Mouse (Mus musculus) embryonic facial prominence, embryonic 11.5 days (tissue): ENCODE results near the gene Spata5. TPM values are rescaled to one million over a fixed set of nuclear protein-coding genes. Genes with fewer than 3 reads are reported as not detected.

Experiments
- ATAC-seq: fragments of 200-750 bp; cut with Nextera tagmentation; replicated peaks from 2 replicates; pipeline ENCODE4 v1.8.0; 2017; ENCODE audit warnings: low read depth; ENCODE audit not compliant: insufficient number of reproducible peaks, low FRiP score, low TSS enrichment
- DNase-seq: peaks from one replicate; pipeline ENCODE4 v3.0.0-alpha.2; 2015; ENCODE audit warnings: low spot score
- H3K27ac ChIP-seq: fragments of 300-500 bp; sonication (generic); replicated peaks from 2 replicates; pipeline ENCODE4 v1.5.1; 2014; ENCODE audit warnings: mild to moderate bottlenecking, low read depth, low read length, control low read depth
- H3K27me3 ChIP-seq: fragments of 300-500 bp; sonication (generic); 2 replicates; pipeline ENCODE4 v1.6.1; 2014; ENCODE audit warnings: mild to moderate bottlenecking, low read length, moderate library complexity, mixed read lengths; ENCODE audit not compliant: control insufficient read depth, insufficient read depth
- H3K36me3 ChIP-seq: fragments of 300-500 bp; sonication (generic); replicated peaks from 2 replicates; pipeline ENCODE4 v1.6.1; 2014; ENCODE audit warnings: low read depth, mild to moderate bottlenecking, low read length, moderate library complexity, mixed read lengths; ENCODE audit not compliant: control insufficient read depth, insufficient read depth
- H3K4me1 ChIP-seq: fragments of 300-500 bp; sonication (generic); 2 replicates; pipeline ENCODE4 v1.6.1; 2014; ENCODE audit warnings: low read length, mixed read lengths; ENCODE audit not compliant: control insufficient read depth, insufficient read depth
- H3K4me2 ChIP-seq: fragments of 300-500 bp; sonication (generic); 2 replicates; pipeline ENCODE4 v1.6.1; 2014; ENCODE audit warnings: low read depth, mild to moderate bottlenecking, control low read depth, low read length, moderate library complexity
- H3K4me3 ChIP-seq: fragments of 300-500 bp; sonication (generic); 2 replicates; pipeline ENCODE4 v1.5.1; 2014; ENCODE audit warnings: low read depth, low read length, control low read depth
- H3K9ac ChIP-seq: fragments of 300-500 bp; sonication (generic); replicated peaks from 2 replicates; pipeline ENCODE4 v1.6.1; 2014; ENCODE audit warnings: mild to moderate bottlenecking, control low read depth, low read length
- H3K9me3 ChIP-seq: fragments of 300-500 bp; sonication (generic); replicated peaks from 2 replicates; pipeline ENCODE4 v1.6.1; 2016; ENCODE audit warnings: mild to moderate bottlenecking, low read length, inconsistent platforms, mixed read lengths; ENCODE audit not compliant: control insufficient read depth
- WGBS: fragments of 180-500 bp; shearing (Covaris S2); extraction: QIAGEN DNeasy Blood & Tissue Kit; methylation state at CpG from one replicate; pipeline ENCODE4 v1.1.7; 2014; 5-methylcytosine and 5-hydroxymethylcytosine counted together
- polyA plus RNA-seq: library from polyadenylated mRNA; unstranded; fragments of >200 nt; fragmentation: Nextera tagmentation; extraction: Ambion mirVana; gene quantifications from 2 replicates; pipeline ENCODE4 v1.2.1, GENCODE M21; 2014

The Spata5 gene
- polyA plus RNA-seq, 1 experiment from 2014 or later: 57.6 TPM

- no peaks in the 10 kb centered on the region for H3K27me3 ChIP-seq
- H3K9me3 ChIP-seq: no peaks in the 10 kb centered on the region
- peaks cover 2% of the 10 kb centered on the region for H3K36me3 ChIP-seq
- no peak overlapping the region for H3K4me3 ChIP-seq
- ATAC-seq (no peak), DNase-seq (no peak)
- no peak overlapping the region for H3K27ac ChIP-seq
- no peak overlapping the region for H3K4me2 ChIP-seq
- H3K4me1 ChIP-seq: no peaks in the 10 kb centered on the region
- H3K9ac ChIP-seq: no peak overlapping the region
Observed at GRCm38 (mm10) chr3:37430359-37430758, 10.7 kb downstream of the Spata5 start.

GRCm38 (mm10) chr3:37439770-37440169 is 20.1 kb downstream of the Spata5 start:
- no peak for DNase-seq
- H3K36me3 ChIP-seq: no peaks in the 10 kb centered on the region; the same call in 1 of the 2 replicates

GRCm38 (mm10) chr3:37443409-37443808 is 23.7 kb downstream of the Spata5 start:
- H3K9ac ChIP-seq: no peak overlapping the region
- WGBS: 98% methylated on average over 2 of the region's 2 CpGs
- DNase-seq (no peak), ATAC-seq (no peak)
- H3K9me3 ChIP-seq: no peaks in the 10 kb centered on the region
- H3K27ac ChIP-seq: no peak overlapping the region
- H3K36me3 ChIP-seq: no peaks in the 10 kb centered on the region; the same call in 1 of the 2 replicates
- H3K4me1 ChIP-seq: no peaks in the 10 kb centered on the region
- H3K4me3 ChIP-seq: no peak overlapping the region
- no peaks in the 10 kb centered on the region for H3K27me3 ChIP-seq
- no peak overlapping the region for H3K4me2 ChIP-seq

More at GRCm38 (mm10) chr3:37439770-37440169, 20.1 kb downstream of the Spata5 start:
- Histone ChIP-seq H3K4me3 (no peak overlapping the region), H3K27ac (no peak overlapping the region), H3K9me3 (no peaks in the 10 kb centered on the region), H3K9ac (no peak overlapping the region), H3K4me2 (no peak overlapping the region), H3K27me3 (no peaks in the 10 kb centered on the region), H3K4me1 (no peaks in the 10 kb centered on the region)
- WGBS: 90% methylated on average over 1 of the region's 1 CpGs
- no peak for ATAC-seq

- WGBS: 92% methylated on average over 1 of the region's 1 CpGs
- DNase-seq: no peak
- Histone ChIP-seq H3K4me3 (no peak overlapping the region), H3K9ac (no peak overlapping the region), H3K27me3 (no peaks in the 10 kb centered on the region), H3K4me2 (no peak overlapping the region), H3K36me3 (no peaks in the 10 kb centered on the region), H3K27ac (no peak overlapping the region), H3K4me1 (no peaks in the 10 kb centered on the region), H3K9me3 (no peaks in the 10 kb centered on the region)
- no peak for ATAC-seq
Observed at GRCm38 (mm10) chr3:37455992-37456391, 36.3 kb downstream of the Spata5 start.

GRCm38 (mm10) chr3:37468170-37468569 is 48.5 kb downstream of the Spata5 start:
- H3K4me2 ChIP-seq: no peak overlapping the region
- ATAC-seq (no peak), DNase-seq (peak; percentile 22)
- H3K9me3 ChIP-seq: no peaks in the 10 kb centered on the region
- no peak overlapping the region for H3K27ac ChIP-seq
- H3K36me3 ChIP-seq: no peaks in the 10 kb centered on the region
- no peak overlapping the region for H3K9ac ChIP-seq
- H3K4me1 ChIP-seq: no peaks in the 10 kb centered on the region
- 88% methylated on average over 2 of the region's 2 CpGs for WGBS
- H3K4me3 ChIP-seq: no peak overlapping the region
- H3K27me3 ChIP-seq: no peaks in the 10 kb centered on the region

GRCm38 (mm10) chr3:37469353-37469752 is 49.7 kb downstream of the Spata5 start:
- Histone ChIP-seq H3K27ac (no peak overlapping the region), H3K4me2 (no peak overlapping the region), H3K9me3 (no peaks in the 10 kb centered on the region), H3K36me3 (no peaks in the 10 kb centered on the region), H3K4me1 (no peaks in the 10 kb centered on the region), H3K9ac (no peak overlapping the region), H3K27me3 (no peaks in the 10 kb centered on the region), H3K4me3 (no peak overlapping the region)
- 89% methylated on average over 4 of the region's 4 CpGs for WGBS
- DNase-seq (no peak), ATAC-seq (no peak)

- ATAC-seq (no peak), DNase-seq (no peak)
- 89% methylated on average over 2 of the region's 2 CpGs for WGBS
- H3K27me3 ChIP-seq: no peaks in the 10 kb centered on the region
- H3K4me2 ChIP-seq: no peak overlapping the region
- H3K4me3 ChIP-seq: no peak overlapping the region
- H3K9me3 ChIP-seq: no peaks in the 10 kb centered on the region
- H3K36me3 ChIP-seq: no peaks in the 10 kb centered on the region
- H3K4me1 ChIP-seq: no peaks in the 10 kb centered on the region
- H3K9ac ChIP-seq: no peak overlapping the region
- no peak overlapping the region for H3K27ac ChIP-seq
Observed at GRCm38 (mm10) chr3:37470867-37471266, 51.2 kb downstream of the Spata5 start.

- H3K4me1 ChIP-seq: no peaks in the 10 kb centered on the region
- H3K9me3 ChIP-seq: no peaks in the 10 kb centered on the region
- peak; percentile 38 for DNase-seq
- H3K4me2 ChIP-seq: no peak overlapping the region
- no peak overlapping the region for H3K4me3 ChIP-seq
- H3K27ac ChIP-seq: no peak overlapping the region
- no peak for ATAC-seq
- no peaks in the 10 kb centered on the region for H3K36me3 ChIP-seq
- no peak overlapping the region for H3K9ac ChIP-seq
- no peaks in the 10 kb centered on the region for H3K27me3 ChIP-seq
Observed at GRCm38 (mm10) chr3:37472461-37472860, 52.8 kb downstream of the Spata5 start.
